Mouse (Mus musculus): Measurements from ENCODE around the gene Tbc1d9b.
"Not testable (repeated sequence)": the region's sequence is repeated elsewhere in the genome, so short reads cannot be mapped to it uniquely, and the experiment has no call there.

Gene Tbc1d9b

GRCm38 (mm10) chr11:50138206-50138822 is 7.1 kb downstream of the Tbc1d9b start:
- no peak for DNase-seq (ENCODE audit: low spot score)

- DNase-seq (ENCODE audit: low spot score): no peak
Observed at GRCm38 (mm10) chr11:50139571-50139970, 8.4 kb downstream of the Tbc1d9b start.

- DNase-seq (ENCODE audit: low spot score): no peak
Observed at GRCm38 (mm10) chr11:50145529-50145928, 14.3 kb downstream of the Tbc1d9b start.

GRCm38 (mm10) chr11:50146121-50146520 is 14.9 kb downstream of the Tbc1d9b start:
- no peak for DNase-seq (ENCODE audit: low spot score)

GRCm38 (mm10) chr11:50147267-50147957 is 16.2 kb downstream of the Tbc1d9b start:
- DNase-seq (ENCODE audit: low spot score): no peak

GRCm38 (mm10) chr11:50147958-50148476 is 16.8 kb downstream of the Tbc1d9b start:
- DNase-seq (ENCODE audit: low spot score): no peak

- no peak for DNase-seq (ENCODE audit: low spot score)
Observed at GRCm38 (mm10) chr11:50149200-50149599, 18.0 kb downstream of the Tbc1d9b start.

- DNase-seq (ENCODE audit: low spot score): no peak
Observed at GRCm38 (mm10) chr11:50149603-50150150, 18.5 kb downstream of the Tbc1d9b start.

- DNase-seq (ENCODE audit: low spot score): no peak
Observed at GRCm38 (mm10) chr11:50151374-50151773, 20.2 kb downstream of the Tbc1d9b start.

GRCm38 (mm10) chr11:50154166-50154565 is 23.0 kb downstream of the Tbc1d9b start:
- no peak for DNase-seq (ENCODE audit: low spot score)

- DNase-seq (ENCODE audit: low spot score): no peak
Observed at GRCm38 (mm10) chr11:50154777-50155520, 23.8 kb downstream of the Tbc1d9b start.

- DNase-seq (ENCODE audit: low spot score): no peak
Observed at GRCm38 (mm10) chr11:50155785-50156184, 24.6 kb downstream of the Tbc1d9b start.

GRCm38 (mm10) chr11:50156725-50157258 is 25.6 kb downstream of the Tbc1d9b start:
- DNase-seq (ENCODE audit: low spot score): no peak

GRCm38 (mm10) chr11:50158346-50158745 is 27.1 kb downstream of the Tbc1d9b start:
- no peak for DNase-seq (ENCODE audit: low spot score)

GRCm38 (mm10) chr11:50159347-50159746 is 28.2 kb downstream of the Tbc1d9b start:
- no peak for DNase-seq (ENCODE audit: low spot score)

GRCm38 (mm10) chr11:50161578-50162304 is 30.5 kb downstream of the Tbc1d9b start:
- peak; percentile 46 for DNase-seq (ENCODE audit: low spot score)

GRCm38 (mm10) chr11:50162338-50163050 is 31.3 kb downstream of the Tbc1d9b start:
- DNase-seq (ENCODE audit: low spot score): no peak

GRCm38 (mm10) chr11:50168352-50168751 is 37.2 kb downstream of the Tbc1d9b start:
- no peak for DNase-seq (ENCODE audit: low spot score)

GRCm38 (mm10) chr11:50174111-50174729 is 43.0 kb downstream of the Tbc1d9b start, which contains the start of gene Mrnip:
Gene Mrnip (plus strand): TSS chr11:50174444.
- DNase-seq (ENCODE audit: low spot score): not testable (repeated sequence)

- peak; percentile 97 for DNase-seq (ENCODE audit: low spot score)
Observed at GRCm38 (mm10) chr11:50174730-50175187, 43.6 kb downstream of the Tbc1d9b start.

Measured in ovary, postnatal 14 days (tissue).